Mouse (Mus musculus) kidney, embryonic 14.5 days (tissue): Measurements from ENCODE around the gene Ciz1. TPM values are rescaled to one million over a fixed set of nuclear protein-coding genes. Genes with fewer than 3 reads are reported as not detected.

ENCODE experiments used
- ATAC-seq: fragments of 200-750 bp; cut with Nextera tagmentation; 2 replicates; pipeline ENCODE4 v1.8.0; 2017; ENCODE audit warnings: moderate number of reproducible peaks, mild to moderate bottlenecking, moderate TSS enrichment, moderate library complexity; ENCODE audit not compliant: low FRiP score, low TSS enrichment
- H3K27ac ChIP-seq: fragments of 300-500 bp; sonication (generic); 2 replicates; pipeline ENCODE4 v1.5.1; 2014; ENCODE audit warnings: low read depth, mild to moderate bottlenecking, low read length, moderate library complexity, mixed read lengths
- H3K27me3 ChIP-seq: fragments of 300-500 bp; sonication (generic); 2 replicates; pipeline ENCODE4 v1.6.1; 2014; ENCODE audit warnings: mild to moderate bottlenecking, low read length; ENCODE audit not compliant: control insufficient read depth, insufficient read depth
- H3K36me3 ChIP-seq: fragments of 300-500 bp; sonication (generic); 2 replicates; pipeline ENCODE4 v1.6.1; 2014; ENCODE audit warnings: low read length, mixed read lengths; ENCODE audit not compliant: control insufficient read depth, insufficient read depth
- H3K4me1 ChIP-seq: fragments of 300-500 bp; sonication (generic); 2 replicates; pipeline ENCODE4 v1.6.1; 2014; ENCODE audit warnings: low read length, mixed read lengths; ENCODE audit not compliant: control insufficient read depth, insufficient read depth
- H3K4me2 ChIP-seq: fragments of 300-500 bp; sonication (generic); replicated peaks from 2 replicates; pipeline ENCODE4 v1.6.1; 2014; ENCODE audit warnings: low read depth, mild to moderate bottlenecking, low read length
- H3K4me3 ChIP-seq: fragments of 300-500 bp; sonication (generic); 2 replicates; pipeline ENCODE4 v1.5.1; 2014; ENCODE audit warnings: mild to moderate bottlenecking, low read length
- H3K9ac ChIP-seq: fragments of 300-500 bp; sonication (generic); 2 replicates; pipeline ENCODE4 v1.6.1; 2014; ENCODE audit warnings: low read depth, mild to moderate bottlenecking, low read length, moderate library complexity
- H3K9me3 ChIP-seq: fragments of 300-500 bp; sonication (generic); 2 replicates; pipeline ENCODE4 v1.6.1; 2016; ENCODE audit warnings: low read length; ENCODE audit not compliant: control insufficient read depth
- WGBS: fragments of 180-500 bp; shearing (Covaris S2); extraction: QIAGEN DNeasy Blood & Tissue Kit; methylation state at CpG from one replicate; pipeline ENCODE4 v1.1.7; 2014; 5-methylcytosine and 5-hydroxymethylcytosine counted together
- polyA plus RNA-seq: library from polyadenylated mRNA; unstranded; fragments of >200 nt; fragmentation: Nextera tagmentation; extraction: Ambion mirVana; gene quantifications from 2 replicates; pipeline ENCODE4 v1.2.1, GENCODE M21; 2014

The Ciz1 gene
- polyA plus RNA-seq, 1 experiment from 2014 or later, result 50.3 TPM

DNA sequence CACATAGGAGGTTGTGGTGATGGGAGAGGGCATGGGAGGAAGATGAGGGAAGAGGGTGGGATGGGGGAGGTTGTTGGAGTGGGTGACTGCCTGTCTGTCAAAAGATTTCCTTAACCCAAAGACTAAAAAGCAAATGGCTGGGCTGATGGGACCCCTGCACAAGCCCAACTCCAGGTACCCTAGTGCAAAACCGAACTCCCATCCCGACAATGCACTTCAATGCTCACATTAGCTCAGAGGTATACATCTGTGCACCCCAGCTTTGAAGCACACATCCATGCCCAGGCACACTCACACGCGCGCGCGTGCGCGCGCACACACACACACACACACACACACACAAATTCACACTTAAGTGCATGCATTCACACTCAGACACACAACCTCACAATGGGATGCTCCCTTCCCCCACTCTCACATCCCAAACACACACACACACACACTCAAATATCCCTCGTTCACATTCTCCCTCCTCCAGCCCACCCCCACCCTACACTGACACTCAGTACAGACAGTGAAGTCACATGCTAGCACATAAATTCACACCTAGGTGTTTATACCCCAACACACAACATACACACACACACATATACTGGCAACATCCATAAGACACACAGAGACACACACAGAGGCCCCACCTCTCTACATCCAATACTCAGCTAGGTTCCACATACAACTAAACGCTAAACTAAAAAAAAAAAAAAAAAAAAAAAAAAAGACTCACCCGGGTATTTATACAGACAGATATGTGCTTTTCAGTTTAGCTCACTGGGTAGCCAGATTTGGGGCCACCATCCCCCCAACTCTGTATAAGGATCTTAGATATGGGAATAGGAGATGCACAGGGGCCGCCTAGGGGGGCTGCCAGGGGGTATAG, 33.2 kb upstream of the Ciz1 start:
- H3K9ac ChIP-seq, result peak overlapping the region; percentile 74
- 64% methylated on average over 14 of the region's 14 CpGs for WGBS
- H3K27ac ChIP-seq, result peak overlapping the region; percentile 96
- H3K27me3 ChIP-seq, result no peaks in the 10 kb centered on the region; the same call in 1 of the 2 replicates
- peak overlapping the region; percentile 55 for H3K4me3 ChIP-seq
- ATAC-seq, result no peak
- H3K9me3 ChIP-seq, result no peaks in the 10 kb centered on the region
- no peaks in the 10 kb centered on the region for H3K36me3 ChIP-seq
- H3K4me1 ChIP-seq, result peaks cover 45% of the 10 kb centered on the region
- H3K4me2 ChIP-seq, result peak overlapping the region; percentile 69

DNA sequence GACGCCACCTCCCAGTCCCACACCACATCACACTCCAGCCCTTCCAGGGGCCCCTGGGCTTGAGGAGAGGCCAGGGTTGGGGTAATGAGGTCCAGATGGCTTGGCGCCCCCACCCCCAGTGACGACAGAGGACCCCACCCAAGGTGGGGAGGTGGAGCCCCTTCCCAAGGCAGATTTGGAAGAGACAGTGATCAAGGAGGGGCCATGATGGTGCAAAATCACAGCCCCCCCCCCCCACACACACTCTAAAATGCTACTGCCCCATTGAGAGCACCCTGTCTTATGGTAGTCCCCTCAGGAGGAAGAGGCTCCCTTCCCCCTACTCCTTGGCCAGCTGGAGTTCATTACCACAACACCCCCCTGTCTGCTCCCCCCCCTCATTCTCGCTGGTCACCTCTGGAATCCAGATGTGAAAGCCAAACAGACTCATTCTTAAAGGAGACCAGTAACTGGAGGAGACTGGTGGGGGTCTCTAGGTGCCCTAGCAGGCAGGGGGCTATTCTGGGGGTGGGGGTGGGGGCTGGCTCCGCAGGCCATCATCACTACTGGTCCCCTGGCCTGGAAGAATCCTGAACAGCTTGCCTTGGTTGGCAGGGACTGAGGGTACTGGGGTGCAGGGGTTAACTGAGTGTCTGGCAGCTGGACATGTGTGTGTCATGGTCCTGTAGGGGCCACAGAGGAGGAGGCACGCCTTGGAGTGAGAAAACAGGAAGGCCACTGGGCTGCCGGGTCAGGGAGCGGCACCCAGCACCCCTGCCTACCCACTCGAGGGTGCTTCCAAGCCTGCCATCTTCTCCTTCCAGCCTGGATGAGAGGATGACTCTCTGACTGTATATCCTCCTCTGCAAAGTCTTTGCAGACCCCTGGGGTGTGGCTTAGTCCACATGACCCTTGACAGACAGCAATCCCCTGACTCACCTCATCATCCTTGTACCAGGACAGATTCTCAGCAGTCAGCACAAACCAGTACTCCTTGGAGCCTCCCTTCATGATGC, 32.2 kb upstream of the Ciz1 start:
- H3K4me3 ChIP-seq, result peak overlapping the region; percentile 9; the same call in 1 of the 2 replicates
- H3K27me3 ChIP-seq, result no peaks in the 10 kb centered on the region; the same call in 1 of the 2 replicates
- H3K36me3 ChIP-seq, result no peaks in the 10 kb centered on the region
- WGBS, result 22% methylated on average over 9 of the region's 9 CpGs
- H3K4me2 ChIP-seq, result peak overlapping the region; percentile 27; the same call in 1 of the 2 replicates
- no peaks in the 10 kb centered on the region for H3K9me3 ChIP-seq
- no peak overlapping the region; the same call in 1 of the 2 replicates for H3K9ac ChIP-seq
- no peak for ATAC-seq
- H3K4me1 ChIP-seq, result peaks cover 45% of the 10 kb centered on the region
- peak overlapping the region; percentile 96 for H3K27ac ChIP-seq

DNA sequence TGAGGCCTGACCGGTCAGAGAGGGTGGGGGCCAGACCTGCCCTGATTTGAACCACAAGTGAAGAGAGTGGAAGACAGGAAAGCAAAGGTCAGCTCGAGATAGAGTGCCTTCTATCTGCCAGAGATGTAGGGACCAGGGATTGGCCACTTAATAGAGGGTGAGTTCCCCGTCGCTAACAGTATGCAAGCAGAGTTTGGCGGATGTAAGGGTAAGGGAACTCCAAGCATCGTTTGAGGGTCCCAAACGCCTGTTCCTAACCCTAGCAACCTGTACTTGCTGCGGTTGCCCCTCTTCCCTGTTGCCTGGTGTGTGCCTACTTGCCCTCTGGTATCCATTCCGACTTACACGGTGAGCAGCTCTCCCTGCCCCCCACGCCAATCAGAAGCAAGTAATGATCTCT, 31.4 kb upstream of the Ciz1 start:
- Histone ChIP-seq H3K27me3 (no peaks in the 10 kb centered on the region; the same call in 1 of the 2 replicates), H3K27ac (peak overlapping the region; percentile 96; the same call in 1 of the 2 replicates), H3K9ac (no peak overlapping the region), H3K4me2 (no peak overlapping the region), H3K36me3 (no peaks in the 10 kb centered on the region), H3K4me3 (no peak overlapping the region), H3K9me3 (no peaks in the 10 kb centered on the region), H3K4me1 (peaks cover 38% of the 10 kb centered on the region)
- no peak for ATAC-seq
- WGBS, result 65% methylated on average over 11 of the region's 11 CpGs

DNA sequence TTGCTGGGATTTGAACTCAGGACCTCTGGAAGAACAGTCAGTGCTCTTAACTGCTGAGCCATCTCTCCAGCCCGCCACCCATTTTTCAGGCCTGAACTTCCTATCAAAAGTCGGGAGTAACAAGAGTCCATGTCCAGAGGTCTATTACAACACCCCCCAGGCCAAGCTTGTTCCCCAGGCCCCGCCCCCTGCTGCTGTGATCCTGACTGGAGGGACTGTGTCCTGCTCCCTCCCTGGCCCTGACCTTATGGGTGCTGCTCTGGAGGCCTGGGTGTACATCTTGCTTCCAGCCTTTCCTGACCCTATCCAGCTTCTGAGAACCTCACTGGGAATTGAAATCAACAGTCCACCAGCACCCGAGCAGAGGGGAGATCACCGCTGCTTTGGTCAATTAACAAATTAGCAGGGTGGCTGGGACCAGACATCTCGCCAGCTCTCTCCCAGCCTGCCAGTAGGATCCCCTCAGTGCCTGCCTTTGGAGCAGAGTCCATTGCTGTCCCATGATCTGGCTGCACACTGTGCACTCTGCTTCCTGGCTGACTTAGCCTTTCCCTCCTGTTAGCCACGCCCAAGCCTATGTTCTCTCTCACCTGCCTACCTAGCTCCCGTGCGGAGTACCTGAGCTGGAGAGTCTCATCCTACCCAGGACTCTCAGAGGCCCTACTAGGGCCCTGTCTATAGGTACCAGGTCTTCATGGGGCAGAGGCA, 30.4 kb upstream of the Ciz1 start:
- WGBS, result 77% methylated on average over 9 of the region's 9 CpGs
- no peak overlapping the region for H3K27ac ChIP-seq
- H3K36me3 ChIP-seq, result no peaks in the 10 kb centered on the region
- ATAC-seq, result no peak
- no peak overlapping the region for H3K9ac ChIP-seq
- H3K4me1 ChIP-seq, result peaks cover 29% of the 10 kb centered on the region
- no peak overlapping the region for H3K4me2 ChIP-seq
- no peak overlapping the region for H3K4me3 ChIP-seq
- no peaks in the 10 kb centered on the region for H3K9me3 ChIP-seq
- H3K27me3 ChIP-seq, result no peaks in the 10 kb centered on the region; the same call in 1 of the 2 replicates

DNA sequence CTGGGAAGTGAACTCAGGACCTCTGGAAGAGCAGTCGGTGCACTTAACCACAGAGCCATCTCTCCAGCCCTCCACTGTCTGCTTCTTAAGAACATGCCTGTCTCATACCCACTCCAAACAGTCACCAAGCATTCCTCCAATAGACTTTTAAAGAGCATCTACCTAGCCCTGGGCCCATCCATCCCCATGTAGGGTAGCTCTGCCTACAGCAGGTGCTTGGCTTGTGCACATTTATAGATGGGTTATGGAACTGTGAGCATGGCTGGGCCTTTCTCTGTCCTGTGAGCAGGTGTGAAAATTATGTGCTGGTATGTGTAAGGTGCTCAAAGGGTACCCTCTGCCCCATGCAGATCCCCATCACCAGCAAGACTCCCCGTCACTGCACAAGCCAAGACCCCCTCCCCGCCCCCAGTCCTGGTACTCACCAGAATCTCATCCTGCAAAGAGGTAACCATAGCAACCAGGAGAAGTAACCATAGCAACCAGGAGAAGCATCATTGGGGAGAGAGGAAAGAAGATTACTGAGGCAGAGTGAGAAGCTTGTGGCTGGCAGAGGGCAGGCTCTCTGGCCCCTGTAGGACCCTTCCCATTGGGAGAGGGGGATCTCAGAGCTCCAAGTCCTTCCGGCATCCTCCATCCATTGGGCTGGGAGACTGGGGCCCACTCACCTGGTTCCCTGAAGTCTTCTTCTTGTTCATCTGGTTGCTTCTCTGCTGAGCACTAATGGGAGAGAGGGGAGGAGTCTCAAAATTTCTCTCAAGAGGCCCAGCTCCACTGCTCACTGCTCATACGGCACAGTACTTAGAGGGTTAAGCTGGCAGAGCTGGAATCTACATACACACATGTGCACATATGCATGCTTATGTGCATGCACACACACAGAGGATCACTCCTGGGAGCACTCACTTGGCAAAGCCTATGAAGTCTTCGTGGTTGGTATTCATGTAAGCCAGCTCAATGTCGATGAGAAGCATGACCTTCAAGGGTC, 29.1 kb upstream of the Ciz1 start:
- Histone ChIP-seq H3K9me3 (no peaks in the 10 kb centered on the region), H3K27ac (no peak overlapping the region)
- 89% methylated on average over 7 of the region's 7 CpGs for WGBS

DNA sequence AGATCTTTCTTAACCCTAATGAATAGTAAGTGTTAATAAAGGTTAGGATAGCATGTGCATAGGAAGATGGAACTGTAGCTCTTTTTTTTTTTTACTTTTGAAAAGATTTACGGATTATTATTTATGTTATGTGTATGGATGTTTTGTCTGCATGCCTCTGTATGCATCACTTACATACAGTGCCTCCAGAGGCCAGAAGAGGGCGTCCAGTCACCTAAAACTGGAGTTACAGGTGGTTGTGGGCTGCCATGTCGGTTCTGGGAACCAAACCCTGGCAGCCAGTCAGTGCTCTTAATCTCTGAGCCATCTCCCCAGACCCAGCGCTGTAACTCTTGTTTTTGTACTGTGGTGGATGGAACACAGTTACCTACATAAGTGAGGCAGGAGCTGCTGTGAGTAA, 27.8 kb upstream of the Ciz1 start:
- H3K4me1 ChIP-seq, result peaks cover 14% of the 10 kb centered on the region
- WGBS, result 60% methylated on average over 4 of the region's 4 CpGs

More for the DNA sequence above, 29.1 kb upstream of the Ciz1 start:
- Histone ChIP-seq H3K9ac (no peak overlapping the region), H3K36me3 (no peaks in the 10 kb centered on the region), H3K27me3 (no peaks in the 10 kb centered on the region; the same call in 1 of the 2 replicates), H3K4me1 (peaks cover 16% of the 10 kb centered on the region), H3K4me3 (no peak overlapping the region), H3K4me2 (no peak overlapping the region)
- no peak for ATAC-seq

DNA sequence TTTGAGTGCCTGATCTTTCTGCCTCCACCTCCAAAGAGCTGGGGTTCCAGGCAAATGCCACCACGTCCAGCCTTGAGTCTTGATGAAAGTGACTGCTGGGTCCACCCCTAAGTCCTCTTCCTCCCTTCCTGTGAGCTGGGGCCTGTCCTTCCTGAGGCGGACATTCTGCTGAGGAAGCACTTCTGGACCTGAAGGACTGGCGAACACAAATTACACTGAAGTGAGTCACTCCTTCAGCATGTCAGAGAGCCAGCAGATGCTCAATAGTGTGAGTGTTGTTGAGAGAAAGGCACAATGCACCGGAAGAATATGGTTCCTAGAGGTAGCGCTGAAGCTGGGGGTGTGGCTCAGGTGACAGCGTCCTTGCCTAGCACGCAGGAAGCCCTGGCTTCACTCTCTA, 26.8 kb upstream of the Ciz1 start:
- Histone ChIP-seq H3K27me3 (no peaks in the 10 kb centered on the region), H3K9ac (no peak overlapping the region), H3K27ac (no peak overlapping the region; the same call in 1 of the 2 replicates), H3K36me3 (no peaks in the 10 kb centered on the region), H3K9me3 (no peaks in the 10 kb centered on the region), H3K4me2 (no peak overlapping the region), H3K4me3 (no peak overlapping the region), H3K4me1 (peaks cover 5% of the 10 kb centered on the region; the same call in 1 of the 2 replicates)
- WGBS, result 35% methylated on average over 7 of the region's 7 CpGs
- ATAC-seq, result no peak

More for the DNA sequence above, 27.8 kb upstream of the Ciz1 start:
- no peak for ATAC-seq
- H3K9me3 ChIP-seq, result no peaks in the 10 kb centered on the region
- no peaks in the 10 kb centered on the region for H3K27me3 ChIP-seq
- H3K36me3 ChIP-seq, result no peaks in the 10 kb centered on the region
- no peak overlapping the region for H3K4me2 ChIP-seq
- no peak overlapping the region for H3K27ac ChIP-seq
- H3K9ac ChIP-seq, result no peak overlapping the region
- H3K4me3 ChIP-seq, result no peak overlapping the region
